In genomic region chr13:59351461-59351860, GRCm38 (mm10) we compare ENCODE assay signal across 10 mouse cellular contexts.
DNase-seq lines count a peak whose midpoint lies in the region; ATAC-seq and TF ChIP-seq lines count a peak whose summit lies in the region.
"Had no signal": no experiment of that assay in that cellular context is flagged by ENCODE, and none has a peak within 500 bp of the region (broad histone marks: within the 10 kb centered on the region; RNA-seq: fewer than 3 reads in every experiment).

No protein-coding gene starts in this region.

- 65% methylated on average over 6 of the region's 6 CpGs for WGBS in intestine, postnatal 0 days
- 61% methylated on average over 6 of the region's 6 CpGs for WGBS in intestine, embryonic 15.5 days
- WGBS in limb, embryonic 11.5 days = 45% methylated on average over 6 of the region's 6 CpGs

- no peak overlapping the region for H3K4me2 ChIP-seq in intestine, postnatal 0 days (replicated peaks; ENCODE audit: low read depth)
- no peak overlapping the region for H3K4me2 ChIP-seq in intestine, embryonic 15.5 days (replicated peaks)
- H3K4me2 ChIP-seq in limb, embryonic 11.5 days (ENCODE audit: low read depth, severe bottlenecking) = no peak overlapping the region
- H3K4me2 ChIP-seq: heart, embryonic 15.5 days; neural tube, embryonic 12.5 days had no signal

- H3K9me3 ChIP-seq in intestine, postnatal 0 days (ENCODE audit: control insufficient read depth) = no peaks in the 10 kb centered on the region
- H3K9me3 ChIP-seq in intestine, embryonic 15.5 days = no peaks in the 10 kb centered on the region
- no peaks in the 10 kb centered on the region for H3K9me3 ChIP-seq in limb, embryonic 11.5 days (ENCODE audit: control insufficient read depth, low read length)
- H3K9me3 ChIP-seq: heart, embryonic 15.5 days; neural tube, embryonic 12.5 days had no signal

- no peaks in the 10 kb centered on the region for H3K27me3 ChIP-seq in intestine, postnatal 0 days (replicated peaks; ENCODE audit: control insufficient read depth, insufficient read depth, low read length)
- H3K27me3 ChIP-seq in intestine, embryonic 15.5 days (replicated peaks) = no peaks in the 10 kb centered on the region
- H3K27me3 ChIP-seq in limb, embryonic 11.5 days (ENCODE audit: control insufficient read depth, insufficient read depth, low read length) = no peaks in the 10 kb centered on the region
- H3K27me3 ChIP-seq: heart, embryonic 15.5 days; neural tube, embryonic 12.5 days had no signal

- H3K4me1 ChIP-seq in intestine, postnatal 0 days (replicated peaks; ENCODE audit: control insufficient read depth, insufficient read depth, low read length) = no peaks in the 10 kb centered on the region
- H3K4me1 ChIP-seq in intestine, embryonic 15.5 days (replicated peaks) = no peaks in the 10 kb centered on the region
- peaks cover 5% of the 10 kb centered on the region; the same call in 1 of the 2 replicates for H3K4me1 ChIP-seq in limb, embryonic 11.5 days (ENCODE audit: control insufficient read depth, insufficient read depth, low read length)
- H3K4me1 ChIP-seq: heart, embryonic 15.5 days; neural tube, embryonic 12.5 days had no signal

- no peak overlapping the region for H3K9ac ChIP-seq in intestine, postnatal 0 days (ENCODE audit: low read depth, low read length)
- H3K9ac ChIP-seq in intestine, embryonic 15.5 days = no peak overlapping the region
- H3K9ac ChIP-seq in limb, embryonic 11.5 days (ENCODE audit: low read length) = no peak overlapping the region
- H3K9ac ChIP-seq: heart, embryonic 15.5 days; neural tube, embryonic 12.5 days had no signal

- H3K36me3 ChIP-seq in intestine, postnatal 0 days (ENCODE audit: control insufficient read depth, insufficient read depth) = no peaks in the 10 kb centered on the region
- H3K36me3 ChIP-seq in intestine, embryonic 15.5 days = no peaks in the 10 kb centered on the region
- no peaks in the 10 kb centered on the region for H3K36me3 ChIP-seq in limb, embryonic 11.5 days (ENCODE audit: control insufficient read depth, insufficient read depth, low read length)
- H3K36me3 ChIP-seq: heart, embryonic 15.5 days; neural tube, embryonic 12.5 days had no signal

- TF ChIP-seq CTCF in intestine, postnatal 0 days (IDR thresholded peaks at IDR 0.05; ENCODE audit: low read depth) = peak; percentile 46

- no peak for ATAC-seq in intestine, postnatal 0 days
- ATAC-seq in intestine, embryonic 15.5 days = no peak
- ATAC-seq in limb, embryonic 11.5 days (ENCODE audit: insufficient number of reproducible peaks, low FRiP score, low TSS enrichment, low read depth) = no peak
- ATAC-seq in frontal cortex, adult (ENCODE audit: low TSS enrichment) = no peak

- peak; percentile 5 for DNase-seq in 416B (ENCODE audit: low read depth)
- peak; percentile 4 for DNase-seq in MEL-GATA-1-ER (ENCODE audit: extremely low read depth, low read depth)
- peak; percentile 64 for DNase-seq in limb, embryonic 11.5 days (ENCODE audit: low spot score)
- no peak for DNase-seq in kidney, postnatal 36 days
- no peak for DNase-seq in heart, adult 9 months (ENCODE audit: low spot score in 2 of 2)

- H3K27ac ChIP-seq in intestine, postnatal 0 days (ENCODE audit: low read depth, low read length) = no peak overlapping the region
- H3K27ac ChIP-seq in intestine, embryonic 15.5 days = no peak overlapping the region
- no peak overlapping the region for H3K27ac ChIP-seq in limb, embryonic 11.5 days (replicated peaks; ENCODE audit: low read depth, low read length)
- H3K27ac ChIP-seq: heart, embryonic 15.5 days; neural tube, embryonic 12.5 days had no signal

- no peak overlapping the region for H3K4me3 ChIP-seq in intestine, postnatal 0 days (ENCODE audit: low read depth, low read length)
- no peak overlapping the region for H3K4me3 ChIP-seq in intestine, embryonic 15.5 days (replicated peaks)
- H3K4me3 ChIP-seq in limb, embryonic 11.5 days (ENCODE audit: low read depth, low read length) = no peak overlapping the region
- H3K4me3 ChIP-seq: heart, embryonic 15.5 days; neural tube, embryonic 12.5 days had no signal

Comparison
In these comparisons a context has a peak if more than half of its experiments do, and no peak if none do; other contexts are left out.
1. DNase-seq: peak in 416B (single experiment), MEL-GATA-1-ER (single experiment) and limb, embryonic 11.5 days (single experiment); none in kidney, postnatal 36 days (0 of 2) and heart, adult 9 months (0 of 2).